Mouse (Mus musculus): ENCODE measurements at regions not wholly inside any gene's neighbourhood (a gene's known extent, or its start where the extent isn't known, plus 50 kb on each side); places are given as distances from the start of the nearest gene placed in this dataset.

GRCm38 (mm10) chr10:8972789-8973551, 87.1 kb upstream of the Sash1 start:
- TF ChIP-seq CTCF (IDR thresholded peaks at IDR 0.05; ENCODE audit: low read depth) (no peak), EP300 (IDR thresholded peaks at IDR 0.05; ENCODE audit: low read depth) (no peak)

Data from liver, postnatal 0 days (tissue).